Mouse (Mus musculus) left cerebral cortex, postnatal 36 days (tissue): ENCODE measurements around the gene Lhx4. TPM values are rescaled to one million over a fixed set of nuclear protein-coding genes. Genes with fewer than 3 reads are reported as not detected.
A peak's percentile ranks its signal among the peaks of the same experiment; 100 is the strongest.

Experiments used
- DNase-seq, 2 experiments: peaks; one replicate each; pipeline ENCODE4 v3.0.0; 2021 to 2022; ENCODE audit warnings: low spot score in 2 of 2, mixed read lengths in 1 of 2
- intact Hi-C: fragments of 180-260 bp; cut with DNase I; formaldehyde crosslinking; loops from one replicate; pipeline ENCODE4 v1.15.1; 2025
- total RNA-seq, 2 experiments: library from RNA; stranded (reverse); gene quantifications; 2 replicates each; pipeline ENCODE4 v1.2.3; 2021

Lhx4 gene
- total RNA-seq = not detected

GRCm38 (mm10) chr1:155751484-155752255, at the start of gene Lhx4:
TSS of gene Lhx4 (minus strand) at chr1:155751684.
- DNase-seq = no peak
- intact Hi-C loops = no loop called here

- intact Hi-C loops = no loop called here
These were observed 46.5 kb upstream of the Lhx4 start for GRCm38 (mm10) chr1:155798000-155798399.

DNA sequence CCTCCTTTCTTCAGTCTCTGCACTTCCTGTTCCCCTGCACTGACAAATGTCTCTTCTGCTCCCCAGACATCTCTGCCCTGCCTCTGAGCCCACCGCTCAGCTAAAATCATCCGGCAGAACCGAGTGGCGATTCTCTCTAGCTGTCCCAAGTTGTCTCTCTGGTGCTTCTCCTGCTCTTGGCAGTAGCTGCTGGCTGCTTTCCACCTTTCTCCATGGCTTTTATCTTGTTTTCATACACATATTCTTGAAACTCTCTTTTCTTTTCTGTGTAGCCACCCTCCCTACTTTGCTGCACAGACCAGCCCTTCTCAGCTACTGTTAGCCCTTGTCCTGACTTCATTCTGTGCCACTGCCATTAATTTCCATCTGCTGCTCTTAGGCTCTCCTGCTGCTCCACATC, 45.9 kb upstream of the Lhx4 start:
- intact Hi-C loops = no loop called here
- no peak for DNase-seq

More at GRCm38 (mm10) chr1:155798000-155798399, 46.5 kb upstream of the Lhx4 start:
- no peak for DNase-seq

GRCm38 (mm10) chr1:155796757-155797405, 45.4 kb upstream of the Lhx4 start:
- intact Hi-C loops = no loop called here
- DNase-seq = no peak

DNA sequence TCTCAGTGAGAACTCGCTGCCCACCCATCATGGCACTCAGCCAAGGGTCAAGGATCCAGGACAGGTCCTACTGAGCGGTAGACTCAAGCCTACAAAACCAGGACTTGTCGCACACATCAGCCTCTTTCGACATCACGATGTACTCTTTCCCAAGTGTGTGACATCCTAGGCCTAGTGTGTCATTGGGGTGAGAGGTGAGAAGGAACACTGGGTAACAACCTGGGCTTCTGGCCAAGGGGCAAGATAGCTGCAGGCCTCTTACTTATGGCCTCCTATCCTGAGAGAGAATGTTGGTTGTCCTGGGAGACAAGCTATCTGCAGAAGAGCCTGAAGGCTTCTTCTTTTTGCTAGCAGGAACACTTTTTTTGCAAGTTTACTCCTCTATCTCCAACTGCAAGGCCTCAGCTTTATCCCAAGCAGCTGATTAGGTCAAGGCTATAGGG, 44.3 kb upstream of the Lhx4 start:
- intact Hi-C loops = no loop called here

DNA sequence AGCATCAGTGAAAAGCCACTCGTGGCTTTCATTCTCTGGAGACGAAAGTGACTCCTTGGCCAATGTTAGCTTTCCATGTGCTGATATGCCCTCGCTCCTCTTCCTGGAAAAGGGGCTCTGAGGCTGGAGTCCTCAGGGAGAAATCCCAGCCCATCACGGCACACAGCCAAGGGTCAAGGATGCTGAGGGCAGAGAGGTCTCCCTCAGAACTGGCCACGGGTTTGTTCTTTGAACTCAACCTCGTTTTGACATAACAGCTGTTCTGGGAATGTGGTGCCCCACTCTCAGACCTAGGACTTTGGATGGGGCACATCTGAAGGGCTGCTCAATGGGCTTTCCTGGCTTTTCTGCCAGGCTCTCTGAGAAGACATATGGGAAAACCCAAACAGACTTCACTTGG, 43.4 kb upstream of the Lhx4 start:
- intact Hi-C loops = no loop called here
- no peak for DNase-seq

More for the DNA sequence above, 44.3 kb upstream of the Lhx4 start:
- DNase-seq = no peak

- DNase-seq = no peak
- intact Hi-C loops = no loop called here
These were observed 40.4 kb upstream of the Lhx4 start for GRCm38 (mm10) chr1:155791919-155792318.

GRCm38 (mm10) chr1:155790111-155790974, 38.9 kb upstream of the Lhx4 start:
- no peak for DNase-seq
- intact Hi-C loops = no loop called here

- intact Hi-C loops = loop anchor here (1.0 kb wide), 1 partner anchor 211 kb away; no protein-coding TSS in a partner anchor
These were observed 34.4 kb upstream of the Lhx4 start for GRCm38 (mm10) chr1:155785886-155786285.

DNA sequence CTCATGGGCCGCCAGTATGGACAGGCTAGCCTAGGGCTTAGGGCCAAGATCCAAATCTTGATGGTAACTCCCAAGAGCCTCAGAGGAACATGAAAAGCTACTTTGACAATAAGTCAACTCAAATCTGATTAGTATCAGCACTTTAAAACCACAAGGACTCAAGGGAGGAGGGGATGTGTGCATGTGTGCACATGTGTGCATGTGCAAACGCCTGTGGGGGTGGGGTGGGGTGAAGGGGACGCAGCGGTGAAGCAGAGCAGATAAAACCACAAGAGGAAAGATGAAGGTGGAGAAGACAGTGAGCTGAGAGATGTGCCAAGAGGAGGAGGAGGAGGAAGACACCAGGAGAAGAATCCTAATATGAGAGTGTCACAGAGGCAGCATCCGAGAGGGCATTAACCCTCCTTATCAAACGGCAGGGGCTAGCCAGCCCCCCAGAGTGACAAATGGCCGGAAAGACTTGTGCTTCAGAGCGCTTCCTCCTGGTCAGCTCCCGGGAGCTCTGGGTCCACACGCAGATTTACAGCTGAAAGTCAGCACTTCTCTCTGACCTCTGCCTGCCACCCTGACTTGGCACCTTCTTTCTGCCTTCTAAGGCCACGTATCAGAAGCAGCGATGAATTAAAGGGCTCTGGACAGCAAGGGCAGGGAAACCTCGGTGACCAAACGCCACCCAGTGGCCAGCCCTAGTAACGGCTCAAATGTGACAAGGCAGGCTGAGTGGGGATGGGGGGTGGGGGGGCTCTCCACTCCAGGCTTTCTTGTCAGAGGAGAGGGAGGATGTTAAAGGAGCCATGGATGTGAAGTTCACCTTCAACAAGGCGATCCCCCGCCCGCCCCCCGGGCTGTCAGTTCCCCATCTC, 33.1 kb upstream of the Lhx4 start:
- DNase-seq = peak; percentile 29 to 32
- intact Hi-C loops = loop anchor here (1.0 kb wide), 1 partner anchor 209 kb away; no protein-coding TSS in a partner anchor

More at GRCm38 (mm10) chr1:155785886-155786285, 34.4 kb upstream of the Lhx4 start:
- DNase-seq = no peak

DNA sequence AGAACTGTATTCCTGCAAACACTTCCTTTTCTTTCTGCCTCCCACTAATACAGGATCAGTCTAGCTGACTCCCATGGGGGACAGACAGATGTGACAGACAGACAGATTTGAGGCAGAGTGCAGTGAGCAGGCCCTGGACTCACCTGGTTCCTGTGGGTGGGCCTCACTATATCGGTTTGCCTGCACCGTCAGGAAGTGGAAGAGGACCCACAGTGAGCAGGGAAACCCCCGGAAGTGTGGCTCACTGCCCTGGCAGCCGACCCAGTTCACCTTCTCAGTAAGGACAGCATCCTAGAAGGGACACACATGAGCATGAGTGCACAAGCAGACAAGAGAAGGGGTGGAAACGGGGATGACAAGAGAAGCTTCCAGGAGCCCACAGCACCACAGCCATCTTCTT, 30.9 kb upstream of the Lhx4 start:
- intact Hi-C loops = no loop called here
- DNase-seq = no peak

- intact Hi-C loops = no loop called here
- DNase-seq = no peak
These were observed 26.4 kb upstream of the Lhx4 start for GRCm38 (mm10) chr1:155777641-155778625.

GRCm38 (mm10) chr1:155759167-155759566, 7.7 kb upstream of the Lhx4 start:
- DNase-seq = no peak
- intact Hi-C loops = no loop called here

DNA sequence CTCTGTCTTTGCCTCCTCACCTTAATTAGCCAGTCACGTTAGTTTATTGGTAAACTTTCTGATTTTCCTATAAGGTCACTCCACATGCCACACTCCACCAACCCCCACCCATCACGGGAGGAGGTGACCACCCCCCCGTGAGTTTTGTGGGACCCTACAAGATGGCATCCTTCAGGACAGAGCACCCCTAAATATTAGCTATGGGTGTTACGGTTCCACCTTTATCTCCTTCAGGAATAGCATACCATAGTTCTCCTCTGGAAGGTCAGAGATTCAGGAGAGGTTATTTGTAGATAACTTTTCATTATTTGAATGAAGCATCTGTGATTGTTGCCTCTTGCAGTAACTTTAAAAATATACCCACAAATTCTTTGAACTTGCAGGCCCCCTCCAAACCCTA, 7.2 kb upstream of the Lhx4 start:
- no peak for DNase-seq
- intact Hi-C loops = no loop called here

DNA sequence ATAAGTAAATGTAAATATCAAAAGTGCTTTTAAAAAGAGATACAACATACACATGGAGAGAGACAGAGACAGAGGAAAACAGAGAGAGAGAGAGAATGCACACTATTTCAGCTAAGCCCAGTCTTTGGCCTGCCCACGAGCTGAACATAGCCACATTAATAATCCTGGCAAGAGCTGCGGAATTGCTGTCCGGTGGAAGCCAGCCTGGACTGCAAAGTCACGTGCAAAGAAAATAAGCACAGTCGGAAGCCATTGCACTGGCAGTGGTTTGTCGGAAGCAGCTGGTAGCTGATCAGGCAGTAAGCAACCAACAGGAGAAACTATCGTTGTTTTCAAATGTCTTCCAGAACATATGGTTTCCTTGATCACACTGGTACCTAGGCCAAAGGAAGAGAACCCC, 6.1 kb upstream of the Lhx4 start:
- DNase-seq = no peak
- intact Hi-C loops = no loop called here

- intact Hi-C loops = no loop called here
- no peak for DNase-seq
These were observed 1.9 kb upstream of the Lhx4 start for GRCm38 (mm10) chr1:155753411-155753810.

GRCm38 (mm10) chr1:155750517-155751178, 836 bp downstream of the Lhx4 start:
- no peak for DNase-seq
- intact Hi-C loops = no loop called here
